Mouse (Mus musculus) erythroblast, embryonic 14.5 days (primary cell): ENCODE results near the gene Dennd1a.

Source experiments
- GATA1 ChIP-seq: IDR thresholded peaks from 2 replicates; pipeline ENCODE4 v1.6.1; 2012; ENCODE audit warnings: low read length, inconsistent platforms, mixed read lengths
- TAL1 ChIP-seq: IDR thresholded peaks from 3 replicates; pipeline ENCODE4 v1.6.1; 2012; ENCODE audit warnings: low read length, inconsistent platforms, mixed read lengths

DNA sequence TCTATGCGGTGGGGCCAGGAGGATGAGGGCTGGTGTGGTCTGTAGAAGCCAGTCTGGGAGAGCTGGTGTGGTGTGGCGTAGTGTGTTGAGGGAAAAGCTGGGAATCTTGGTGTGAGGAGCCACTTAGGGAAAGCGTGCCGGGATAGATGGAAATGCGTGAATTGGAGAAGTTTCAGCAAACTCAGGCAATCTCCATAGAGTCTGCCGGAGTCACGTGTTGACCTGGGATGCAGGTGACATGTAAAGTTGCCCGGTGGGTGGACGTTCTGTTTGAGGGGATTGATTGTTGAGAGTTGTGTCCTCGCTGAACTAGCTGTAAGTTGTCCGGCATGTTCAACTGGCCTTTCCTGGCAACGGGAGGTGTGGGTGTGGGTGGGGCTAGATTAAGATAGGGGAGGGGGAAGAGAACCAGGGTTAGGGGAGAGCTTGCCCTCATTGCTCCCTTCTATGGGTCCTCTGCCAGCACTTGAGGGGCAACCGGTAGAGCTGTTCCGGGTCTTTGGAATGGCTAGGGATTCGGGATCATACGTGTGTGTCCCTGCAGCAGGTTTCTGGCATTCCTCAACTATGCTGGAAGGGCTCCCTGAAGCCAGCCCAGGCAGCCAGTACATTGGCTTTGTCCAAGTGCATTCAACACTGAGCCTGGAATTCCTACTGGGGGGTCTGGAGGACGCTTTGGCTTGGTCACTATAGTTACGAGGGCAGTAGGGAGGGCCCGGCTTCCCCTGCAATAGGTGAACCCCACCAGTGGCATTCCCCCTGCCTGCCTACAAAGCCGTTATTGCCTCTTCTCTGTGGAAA, 510.4 kb downstream of the Dennd1a start:
- TF ChIP-seq GATA1 (no peak), TAL1 (no peak)
